Mouse (Mus musculus): Measurements from ENCODE around the gene Apba2. TPM values are rescaled to one million over a fixed set of nuclear protein-coding genes. Genes with fewer than 3 reads are reported as not detected.

Apba2 gene
- polyA plus RNA-seq, 1 experiment = not detected

DNA sequence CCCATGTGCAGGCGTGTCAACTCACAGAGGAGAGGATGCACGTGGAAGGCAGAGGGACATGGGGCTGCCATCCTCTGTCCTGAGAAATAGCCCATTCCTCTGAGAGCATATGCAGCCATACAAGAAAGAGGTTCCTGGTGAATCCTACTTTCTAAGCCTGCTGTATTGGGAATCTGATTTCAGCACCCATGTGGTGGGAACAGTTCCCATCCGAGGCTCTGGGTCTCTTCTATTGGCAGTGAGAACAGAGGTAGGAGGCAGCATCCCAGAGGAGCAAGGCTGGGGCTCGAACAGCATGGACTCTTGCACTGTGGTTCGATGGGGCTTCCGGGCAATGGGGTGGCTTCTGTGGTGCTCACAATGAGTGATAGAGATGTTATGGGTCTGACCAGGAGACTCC, 93.8 kb downstream of the Apba2 start:
- no peak for TF ChIP-seq USF1 (IDR thresholded peaks at IDR 0.05; ENCODE audit: low read depth)
- no peak for TF ChIP-seq FOSL1 (IDR thresholded peaks at IDR 0.05; ENCODE audit: insufficient read depth, low read length, poor library complexity, severe bottlenecking)
- no peak for TF ChIP-seq MYOD1 (IDR thresholded peaks at IDR 0.05; ENCODE audit: control insufficient read depth, insufficient read length, low read depth)
- no peak for TF ChIP-seq CEBPB (IDR thresholded peaks at IDR 0.05; ENCODE audit: low read depth)
- TF ChIP-seq MAX (IDR thresholded peaks at IDR 0.05) = no peak
- TF ChIP-seq CTCF (IDR thresholded peaks at IDR 0.05; ENCODE audit: control insufficient read depth, insufficient read depth, insufficient read length) = no peak
- TF ChIP-seq MYOG (IDR thresholded peaks at IDR 0.05; ENCODE audit: control insufficient read depth, extremely low read depth, insufficient read length) = no peak
- H3ac ChIP-seq (ENCODE audit: control insufficient read depth, insufficient read length, low read depth) = no peak overlapping the region
- H3K4me3 ChIP-seq (ENCODE audit: insufficient read depth, poor library complexity, severe bottlenecking) = no peak overlapping the region
- no peaks in the 10 kb centered on the region for H3K79me2 ChIP-seq (ENCODE audit: control insufficient read depth, insufficient read depth)
- no peaks in the 10 kb centered on the region for H3K27me3 ChIP-seq (ENCODE audit: control insufficient read depth, insufficient read depth, insufficient read length)
- no peaks in the 10 kb centered on the region for H3K36me3 ChIP-seq (ENCODE audit: control insufficient read depth, insufficient read depth)
- H3K79me3 ChIP-seq (ENCODE audit: low read depth) = no peaks in the 10 kb centered on the region

DNA sequence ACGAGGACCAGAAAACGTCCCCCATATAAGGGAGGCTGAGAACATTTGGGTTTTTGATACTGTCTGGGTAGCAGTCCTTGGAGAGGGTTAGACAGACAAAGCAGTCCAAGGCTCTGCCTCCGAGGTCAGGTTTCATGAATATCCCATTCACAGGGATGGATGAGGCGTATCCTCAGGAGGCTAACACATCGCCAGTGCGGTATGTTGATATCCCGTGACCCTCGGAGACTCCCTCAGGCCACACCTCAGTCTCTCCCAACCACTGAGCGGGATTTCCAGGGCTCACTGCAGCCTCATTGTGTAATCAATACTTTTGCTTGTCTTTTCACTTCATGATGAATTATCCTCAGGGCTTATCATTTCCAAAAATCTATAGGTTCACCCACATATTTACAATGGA, 95.1 kb downstream of the Apba2 start:
- Histone ChIP-seq H3K79me3 (ENCODE audit: low read depth) (no peaks in the 10 kb centered on the region), H3K27me3 (ENCODE audit: control insufficient read depth, insufficient read depth, insufficient read length) (no peaks in the 10 kb centered on the region), H3ac (ENCODE audit: control insufficient read depth, insufficient read length, low read depth) (no peak overlapping the region), H3K4me3 (ENCODE audit: insufficient read depth, poor library complexity, severe bottlenecking) (no peak overlapping the region), H3K79me2 (ENCODE audit: control insufficient read depth, insufficient read depth) (no peaks in the 10 kb centered on the region), H3K36me3 (ENCODE audit: control insufficient read depth, insufficient read depth) (no peaks in the 10 kb centered on the region)
- TF ChIP-seq MYOG (IDR thresholded peaks at IDR 0.05; ENCODE audit: control insufficient read depth, extremely low read depth, insufficient read length) = no peak
- no peak for TF ChIP-seq MYOD1 (IDR thresholded peaks at IDR 0.05; ENCODE audit: control insufficient read depth, insufficient read length, low read depth)
- TF ChIP-seq FOSL1 (IDR thresholded peaks at IDR 0.05; ENCODE audit: insufficient read depth, low read length, poor library complexity, severe bottlenecking) = no peak
- TF ChIP-seq CTCF (IDR thresholded peaks at IDR 0.05; ENCODE audit: control insufficient read depth, insufficient read depth, insufficient read length) = no peak
- TF ChIP-seq USF1 (IDR thresholded peaks at IDR 0.05; ENCODE audit: low read depth) = no peak
- no peak for TF ChIP-seq CEBPB (IDR thresholded peaks at IDR 0.05; ENCODE audit: low read depth)
- no peak for TF ChIP-seq MAX (IDR thresholded peaks at IDR 0.05)

DNA sequence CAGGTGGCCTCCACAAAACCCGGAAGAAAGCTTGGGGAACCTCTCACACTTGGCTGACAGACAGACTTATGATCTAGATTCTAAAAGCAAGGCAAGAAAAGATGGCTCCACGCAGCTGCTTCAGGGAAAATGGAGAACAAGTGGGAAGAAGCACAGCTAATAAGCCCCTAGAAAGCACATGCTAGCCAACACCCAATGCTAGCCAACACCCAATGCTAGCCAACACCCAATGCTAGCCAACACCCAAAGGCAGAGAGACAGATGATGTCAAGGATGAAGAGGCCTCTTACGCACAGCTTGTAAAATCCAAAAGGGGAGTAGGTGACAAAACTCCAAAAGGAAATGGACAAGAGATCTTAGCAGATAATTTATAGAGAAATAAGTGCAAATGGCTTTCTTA, 108.4 kb downstream of the Apba2 start:
- Histone ChIP-seq H3K27me3 (ENCODE audit: control insufficient read depth, insufficient read depth, insufficient read length) (no peaks in the 10 kb centered on the region), H3ac (ENCODE audit: control insufficient read depth, insufficient read length, low read depth) (no peak overlapping the region), H3K4me3 (ENCODE audit: insufficient read depth, poor library complexity, severe bottlenecking) (no peak overlapping the region), H3K36me3 (ENCODE audit: control insufficient read depth, insufficient read depth) (no peaks in the 10 kb centered on the region), H3K79me2 (ENCODE audit: control insufficient read depth, insufficient read depth) (no peaks in the 10 kb centered on the region), H3K79me3 (ENCODE audit: low read depth) (no peaks in the 10 kb centered on the region)
- TF ChIP-seq FOSL1 (IDR thresholded peaks at IDR 0.05; ENCODE audit: insufficient read depth, low read length, poor library complexity, severe bottlenecking) = no peak
- TF ChIP-seq CEBPB (IDR thresholded peaks at IDR 0.05; ENCODE audit: low read depth) = no peak

- H3K79me2 ChIP-seq (ENCODE audit: control insufficient read depth, insufficient read depth) = no peaks in the 10 kb centered on the region
- no peak overlapping the region for H3K4me3 ChIP-seq (ENCODE audit: insufficient read depth, poor library complexity, severe bottlenecking)
- no peaks in the 10 kb centered on the region for H3K36me3 ChIP-seq (ENCODE audit: control insufficient read depth, insufficient read depth)
- no peaks in the 10 kb centered on the region for H3K79me3 ChIP-seq (ENCODE audit: low read depth)
- H3ac ChIP-seq (ENCODE audit: control insufficient read depth, insufficient read length, low read depth) = no peak overlapping the region
- no peak for TF ChIP-seq FOSL1 (IDR thresholded peaks at IDR 0.05; ENCODE audit: insufficient read depth, low read length, poor library complexity, severe bottlenecking)
- TF ChIP-seq USF1 (IDR thresholded peaks at IDR 0.05; ENCODE audit: low read depth) = no peak
- no peak for TF ChIP-seq MAX (IDR thresholded peaks at IDR 0.05)
- no peak for TF ChIP-seq CTCF (IDR thresholded peaks at IDR 0.05; ENCODE audit: control insufficient read depth, insufficient read depth, insufficient read length)
- TF ChIP-seq MYOG (IDR thresholded peaks at IDR 0.05; ENCODE audit: control insufficient read depth, extremely low read depth, insufficient read length) = no peak
- no peak for TF ChIP-seq CEBPB (IDR thresholded peaks at IDR 0.05; ENCODE audit: low read depth)
- TF ChIP-seq MYOD1 (IDR thresholded peaks at IDR 0.05; ENCODE audit: control insufficient read depth, insufficient read length, low read depth) = no peak
- H3K27me3 ChIP-seq (ENCODE audit: control insufficient read depth, insufficient read depth, insufficient read length) = no peaks in the 10 kb centered on the region
Observed at GRCm38 (mm10) chr7:64610875-64611274, 109.4 kb downstream of the Apba2 start.

- Histone ChIP-seq H3K79me3 (ENCODE audit: low read depth) (no peaks in the 10 kb centered on the region), H3K36me3 (ENCODE audit: control insufficient read depth, insufficient read depth) (no peaks in the 10 kb centered on the region), H3K27me3 (ENCODE audit: control insufficient read depth, insufficient read depth, insufficient read length) (no peaks in the 10 kb centered on the region), H3K4me3 (ENCODE audit: insufficient read depth, poor library complexity, severe bottlenecking) (no peak overlapping the region), H3ac (ENCODE audit: control insufficient read depth, insufficient read length, low read depth) (no peak overlapping the region), H3K79me2 (ENCODE audit: control insufficient read depth, insufficient read depth) (no peaks in the 10 kb centered on the region)
- TF ChIP-seq CTCF (IDR thresholded peaks at IDR 0.05; ENCODE audit: control insufficient read depth, insufficient read depth, insufficient read length) (no peak), CEBPB (IDR thresholded peaks at IDR 0.05; ENCODE audit: low read depth) (no peak), MYOD1 (IDR thresholded peaks at IDR 0.05; ENCODE audit: control insufficient read depth, insufficient read length, low read depth) (no peak), USF1 (IDR thresholded peaks at IDR 0.05; ENCODE audit: low read depth) (no peak), MAX (IDR thresholded peaks at IDR 0.05) (no peak), MYOG (IDR thresholded peaks at IDR 0.05; ENCODE audit: control insufficient read depth, extremely low read depth, insufficient read length) (no peak), FOSL1 (IDR thresholded peaks at IDR 0.05; ENCODE audit: insufficient read depth, low read length, poor library complexity, severe bottlenecking) (no peak)
Observed at GRCm38 (mm10) chr7:64619261-64619660, 117.8 kb downstream of the Apba2 start.

DNA sequence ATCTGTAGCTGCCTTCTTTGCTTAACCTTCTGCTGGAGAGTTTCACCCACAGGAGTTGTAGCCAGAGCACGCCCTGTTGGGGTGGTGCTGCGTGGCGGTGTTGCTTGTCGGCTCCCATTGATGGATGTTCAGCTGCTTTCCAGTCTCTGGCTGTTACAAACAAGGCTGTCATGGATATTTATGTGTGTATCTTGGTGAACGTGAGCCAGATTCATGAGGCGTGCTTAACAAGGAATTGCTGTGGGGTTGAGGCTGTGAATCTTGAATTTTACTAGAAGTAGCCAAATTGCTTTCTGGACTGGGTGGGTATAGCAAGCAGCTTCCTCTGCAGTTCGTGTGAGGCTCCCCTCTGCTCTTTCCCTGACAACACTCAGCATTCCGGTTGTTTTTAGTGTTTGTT, 125.0 kb downstream of the Apba2 start:
- no peak for TF ChIP-seq MYOD1 (IDR thresholded peaks at IDR 0.05; ENCODE audit: control insufficient read depth, insufficient read length, low read depth)
- TF ChIP-seq CEBPB (IDR thresholded peaks at IDR 0.05; ENCODE audit: low read depth) = no peak
- TF ChIP-seq MAX (IDR thresholded peaks at IDR 0.05) = no peak
- TF ChIP-seq CTCF (IDR thresholded peaks at IDR 0.05; ENCODE audit: control insufficient read depth, insufficient read depth, insufficient read length) = no peak
- TF ChIP-seq FOSL1 (IDR thresholded peaks at IDR 0.05; ENCODE audit: insufficient read depth, low read length, poor library complexity, severe bottlenecking) = no peak
- TF ChIP-seq MYOG (IDR thresholded peaks at IDR 0.05; ENCODE audit: control insufficient read depth, extremely low read depth, insufficient read length) = no peak
- TF ChIP-seq USF1 (IDR thresholded peaks at IDR 0.05; ENCODE audit: low read depth) = no peak
- no peak overlapping the region for H3K4me3 ChIP-seq (ENCODE audit: insufficient read depth, poor library complexity, severe bottlenecking)
- no peaks in the 10 kb centered on the region for H3K27me3 ChIP-seq (ENCODE audit: control insufficient read depth, insufficient read depth, insufficient read length)
- H3K36me3 ChIP-seq (ENCODE audit: control insufficient read depth, insufficient read depth) = no peaks in the 10 kb centered on the region
- H3K79me3 ChIP-seq (ENCODE audit: low read depth) = no peaks in the 10 kb centered on the region
- no peak overlapping the region for H3ac ChIP-seq (ENCODE audit: control insufficient read depth, insufficient read length, low read depth)
- no peaks in the 10 kb centered on the region for H3K79me2 ChIP-seq (ENCODE audit: control insufficient read depth, insufficient read depth)
